11 mouse cellular contexts compared by ENCODE assay signal in genomic region chr17:8433978-8434960, GRCm38 (mm10). TPM values are rescaled to one million over a fixed set of nuclear protein-coding genes. Genes with fewer than 3 reads are reported as not detected.
A peak's percentile ranks its signal among the peaks of the same experiment; 100 is the strongest.
DNase-seq lines count a peak whose midpoint lies in the region; ATAC-seq and TF ChIP-seq lines count a peak whose summit lies in the region.
"Had no signal": no experiment of that assay in that cellular context is flagged by ENCODE, and none has a peak within 500 bp of the region (broad histone marks: within the 10 kb centered on the region; RNA-seq: fewer than 3 reads in every experiment).

Gene T (plus strand): TSS chr17:8434423.

- H3K9me3 ChIP-seq in forebrain, embryonic 10.5 days = no peaks in the 10 kb centered on the region
- no peaks in the 10 kb centered on the region for H3K9me3 ChIP-seq in intestine, embryonic 16.5 days (ENCODE audit: control insufficient read depth, low read length)
- H3K9me3 ChIP-seq in neural tube, embryonic 14.5 days (ENCODE audit: control insufficient read depth, low read length) = no peaks in the 10 kb centered on the region

- no peaks in the 10 kb centered on the region for H3K36me3 ChIP-seq in forebrain, embryonic 10.5 days (replicated peaks)
- no peaks in the 10 kb centered on the region for H3K36me3 ChIP-seq in intestine, embryonic 16.5 days (ENCODE audit: control insufficient read depth, insufficient read depth, low read length)
- H3K36me3 ChIP-seq in neural tube, embryonic 14.5 days (ENCODE audit: control insufficient read depth, insufficient read depth, low read length) = no peaks in the 10 kb centered on the region

- ATAC-seq in intestine, embryonic 16.5 days = no peak
- no peak for ATAC-seq in neural tube, embryonic 14.5 days (ENCODE audit: low read depth)
- ATAC-seq: Patski had no signal

- TF ChIP-seq CTCF in layer of hippocampus, adult 2 months (conservative IDR thresholded peaks at IDR 0.05) = no peak

- peaks cover 100% of the 10 kb centered on the region for H3K27me3 ChIP-seq in forebrain, embryonic 10.5 days (ENCODE audit: poor library complexity, severe bottlenecking)
- peaks cover 92% of the 10 kb centered on the region for H3K27me3 ChIP-seq in intestine, embryonic 16.5 days (replicated peaks; ENCODE audit: control insufficient read depth, insufficient read depth, low read length)
- peaks cover 82% of the 10 kb centered on the region for H3K27me3 ChIP-seq in neural tube, embryonic 14.5 days (ENCODE audit: control insufficient read depth, insufficient read depth, low read length)

- peak within 1 kb of the TSS; percentile 37 for H3K4me2 ChIP-seq in intestine, embryonic 16.5 days (ENCODE audit: low read depth, low read length)
- peak within 1 kb of the TSS; percentile 31; the same call in 1 of the 2 replicates for H3K4me2 ChIP-seq in neural tube, embryonic 14.5 days (ENCODE audit: low read depth, low read length)

- no peak within 1 kb of the TSS for H3K9ac ChIP-seq in intestine, embryonic 16.5 days (ENCODE audit: low read depth, low read length)
- 0 out of 2 replicates have a peak within 1 kb of the TSS, but pooled peaks have one; percentile 16 for H3K9ac ChIP-seq in neural tube, embryonic 14.5 days (replicated peaks; ENCODE audit: low read depth, low read length)

- H3K4me1 ChIP-seq in forebrain, embryonic 10.5 days = peaks cover 36% of the 10 kb centered on the region
- H3K4me1 ChIP-seq in intestine, embryonic 16.5 days (ENCODE audit: control insufficient read depth, insufficient read depth, low read length) = peaks cover 11% of the 10 kb centered on the region; the same call in 1 of the 2 replicates
- H3K4me1 ChIP-seq in neural tube, embryonic 14.5 days (ENCODE audit: control insufficient read depth, insufficient read depth, low read length) = 0 out of 2 replicates have a peak, but pooled peaks cover 9% of the 10 kb centered on the region

- DNase-seq in layer of hippocampus, adult 2 months (ENCODE audit: low spot score in 2 of 2) = no peak
- DNase-seq in layer of hippocampus, adult 8-10 months (ENCODE audit: low spot score in 2 of 2) = no peak
- peak; percentile 23 for DNase-seq in forebrain, embryonic 10.5 days (ENCODE audit: extremely low spot score, low spot score)
- no peak for DNase-seq in layer of hippocampus, postnatal 10 days (ENCODE audit: low spot score in 2 of 2)
- no peak for DNase-seq in adrenal gland, postnatal 25 days
- DNase-seq in embryo, embryonic 10 days (ENCODE audit: low spot score) = no peak

- under 1% methylated on average over 65 of the region's 65 CpGs for WGBS in forebrain, embryonic 10.5 days
- WGBS in intestine, embryonic 16.5 days = 1% methylated on average over 57 of the region's 65 CpGs
- 1% methylated on average over 61 of the region's 65 CpGs for WGBS in neural tube, embryonic 14.5 days

- peak within 1 kb of the TSS; percentile 8; the same call in 1 of the 2 replicates for H3K4me3 ChIP-seq in layer of hippocampus, adult 2 months
- H3K4me3 ChIP-seq in forebrain, embryonic 10.5 days = peak within 1 kb of the TSS; percentile 43
- H3K4me3 ChIP-seq in intestine, embryonic 16.5 days (ENCODE audit: low read length) = peak within 1 kb of the TSS; percentile 17
- H3K4me3 ChIP-seq in neural tube, embryonic 14.5 days (ENCODE audit: low read depth, low read length) = no peak within 1 kb of the TSS; the same call in 1 of the 2 replicates
- H3K4me3 ChIP-seq: myocyte had no signal

- H3K27ac ChIP-seq in layer of hippocampus, adult 2 months = no peak within 1 kb of the TSS
- H3K27ac ChIP-seq in forebrain, embryonic 10.5 days = no peak within 1 kb of the TSS
- H3K27ac ChIP-seq in intestine, embryonic 16.5 days (ENCODE audit: low read length) = no peak within 1 kb of the TSS
- H3K27ac ChIP-seq in neural tube, embryonic 14.5 days (ENCODE audit: low read depth, low read length) = no peak within 1 kb of the TSS

RNA-seq across cellular contexts. Expression of gene T, which starts in this region (rescaled TPM):
- total RNA-seq in layer of hippocampus, adult 2 months (2021) = not detected
- under 1 TPM in 1 of 4 experiments, not detected in 3; 0.64 TPM for total RNA-seq in layer of hippocampus, adult 8-10 months (2022)
- polyA plus RNA-seq in forebrain, embryonic 10.5 days (2016; fragmentation: Nextera tagmentation; extraction: Ambion mirVana) = 0.43 and 0.52 TPM in 2 replicates
- polyA plus RNA-seq in intestine, embryonic 16.5 days (2015; fragmentation: Nextera tagmentation; extraction: Ambion mirVana) = 0.17 and 0.23 TPM in 2 replicates
- polyA plus RNA-seq in neural tube, embryonic 14.5 days (2014; fragmentation: Nextera tagmentation; extraction: Ambion mirVana) = 0.37 and 0.44 TPM in 2 replicates
- 1 to 10 TPM in 1 of 2 experiments, not detected in 1; 1.1 TPM for total RNA-seq in layer of hippocampus, postnatal 10 days (2021)
- not detected in 2 replicates for total RNA-seq in adrenal gland, postnatal 25 days (2021)
- polyA plus RNA-seq: Patski; spleen, adult 2 months had no signal

Comparison
In these comparisons a context has a peak if more than half of its experiments do, and no peak if none do; other contexts are left out.
1. Peak in DNase-seq and H3K4me3 ChIP-seq in forebrain, embryonic 10.5 days; RNA of the gene not detected or under 1 TPM.